Mouse (Mus musculus): ENCODE data around the gene Vmn2r50. TPM values are rescaled to one million over a fixed set of nuclear protein-coding genes. Genes with fewer than 3 reads are reported as not detected.
"Not testable (repeated sequence)": the region's sequence is repeated elsewhere in the genome, so short reads cannot be mapped to it uniquely, and the experiment has no call there.

Gene Vmn2r50
- not detected in 2 replicates for polyA plus RNA-seq (2015; fragmentation: Nextera tagmentation; extraction: Ambion mirVana)

- not testable (repeated sequence) for DNase-seq (ENCODE audit: low spot score)
Observed at GRCm38 (mm10) chr7:10053196-10053595, at the start of gene Vmn2r50. Gene Vmn2r50, minus strand, starts transcription at chr7:10053296.

- not testable (repeated sequence) for DNase-seq (ENCODE audit: low spot score)
Observed at GRCm38 (mm10) chr7:9992157-9992556, 60.9 kb downstream of the Vmn2r50 start, which contains the start of gene Vmn2r49. Gene Vmn2r49, minus strand, starts transcription at chr7:9992257.

Other genes with a start within 250 kb of the Vmn2r50 start
- gene Vmn2r47, start 212.0 kb downstream of the Vmn2r50 start, polyA plus RNA-seq (2015; fragmentation: Nextera tagmentation; extraction: Ambion mirVana): not detected in 2 replicates
- gene Vmn2r48, start 99.7 kb downstream of the Vmn2r50 start, polyA plus RNA-seq (2015; fragmentation: Nextera tagmentation; extraction: Ambion mirVana): not detected in 2 replicates
- gene Vmn2r49, start 61.0 kb downstream of the Vmn2r50 start, polyA plus RNA-seq (2015; fragmentation: Nextera tagmentation; extraction: Ambion mirVana): not detected in 2 replicates
- not detected in 2 replicates for gene Vmn2r51, start 52.4 kb upstream of the Vmn2r50 start, polyA plus RNA-seq (2015; fragmentation: Nextera tagmentation; extraction: Ambion mirVana)
- not detected in 2 replicates for gene Vmn2r52, start 123.3 kb upstream of the Vmn2r50 start, polyA plus RNA-seq (2015; fragmentation: Nextera tagmentation; extraction: Ambion mirVana)
- not detected in 2 replicates for gene Vmn1r66, start 224.7 kb upstream of the Vmn2r50 start, polyA plus RNA-seq (2015; fragmentation: Nextera tagmentation; extraction: Ambion mirVana)